In genomic region chr10:42593201-42593600, GRCm38 (mm10) we compare ENCODE assay signal across 30 mouse cellular contexts. TPM values are rescaled to one million over a fixed set of nuclear protein-coding genes. Genes with fewer than 3 reads are reported as not detected.
"Had no signal": no experiment of that assay in that cellular context is flagged by ENCODE, and none has a peak within 500 bp of the region (broad histone marks: within the 10 kb centered on the region; RNA-seq: fewer than 3 reads in every experiment).

No protein-coding gene starts in this region.

- H3K4me3 ChIP-seq: gastrocnemius, adult 2 months; heart, embryonic 10.5 days; heart, embryonic 12.5 days; hindbrain, embryonic 12.5 days; intestine, embryonic 15.5 days; layer of hippocampus, adult 2 months; left cerebral cortex, adult 2 months; limb, embryonic 10.5 days; limb, embryonic 12.5 days; liver, embryonic 12.5 days had no signal

- DNase-seq: gastrocnemius, adult 2 months; gastrocnemius, postnatal 10 days; gastrocnemius, postnatal 25 days; heart, adult 18-20 months; heart, postnatal 10 days; heart, postnatal 4 days; kidney, adult 18-20 months; kidney, adult 8-10 months; kidney, postnatal 10 days; kidney, postnatal 25 days; kidney, postnatal 4 days; liver had no signal

- H3K4me2 ChIP-seq: heart, embryonic 12.5 days; hindbrain, embryonic 12.5 days; hindbrain, embryonic 14.5 days; intestine, embryonic 15.5 days; limb, embryonic 12.5 days; liver, embryonic 12.5 days had no signal

- H3K27ac ChIP-seq: gastrocnemius, adult 2 months; heart, embryonic 10.5 days; hindbrain, embryonic 10.5 days; hindbrain, embryonic 12.5 days; hindbrain, embryonic 14.5 days; intestine, embryonic 15.5 days; layer of hippocampus, adult 2 months; left cerebral cortex, adult 2 months; limb, embryonic 10.5 days; limb, embryonic 12.5 days; liver, embryonic 12.5 days had no signal

- H3K36me3 ChIP-seq: heart, embryonic 10.5 days; heart, embryonic 12.5 days; hindbrain, embryonic 10.5 days; hindbrain, embryonic 12.5 days; intestine, embryonic 15.5 days; limb, embryonic 10.5 days; limb, embryonic 12.5 days; liver, embryonic 12.5 days had no signal

- H3K9ac ChIP-seq: heart, embryonic 12.5 days; hindbrain, embryonic 12.5 days; hindbrain, embryonic 14.5 days; intestine, embryonic 15.5 days; limb, embryonic 12.5 days; liver, embryonic 12.5 days had no signal

- ATAC-seq: hindbrain, embryonic 16.5 days; inflammation-experienced regulatory T-cells, adult 6 months; intestine, embryonic 15.5 days; intestine, postnatal 0 days; liver, embryonic 12.5 days had no signal

- H3K9me3 ChIP-seq: heart, embryonic 10.5 days; heart, embryonic 12.5 days; hindbrain, embryonic 10.5 days; intestine, embryonic 15.5 days; limb, embryonic 10.5 days; limb, embryonic 12.5 days; liver, embryonic 12.5 days had no signal

RNA-seq across cellular contexts. Expression of gene Nr2e1, which starts 9.8 kb away (rescaled TPM):
- polyA plus RNA-seq: heart, embryonic 10.5 days; heart, embryonic 14.5 days; heart, embryonic 16.5 days; hindbrain, embryonic 14.5 days; inflammation-experienced regulatory T-cells, adult 6 months; intestine, embryonic 15.5 days; intestine, postnatal 0 days; kidney, embryonic 14.5 days; kidney, embryonic 16.5 days; limb, embryonic 10.5 days; limb, embryonic 12.5 days; liver, embryonic 12.5 days had no signal
